Mouse (Mus musculus) liver, adult 2 months (tissue): ENCODE measurements at regions not wholly inside any gene's neighbourhood (a gene's known extent, or its start where the extent isn't known, plus 50 kb on each side); places are given as distances from the start of the nearest gene placed in this dataset.

Experiments used
- DNase-seq: peaks from one replicate; pipeline ENCODE4 v3.0.0-alpha.2; 2011; ENCODE audit warnings: low read depth, low spot score; ENCODE audit errors: extremely low read depth
- H3K27ac ChIP-seq: fragments of 200-500 bp; replicated peaks from 2 replicates; pipeline ENCODE4 v1.5.1; 2012; ENCODE audit warnings: low read depth, mild to moderate bottlenecking, control low read depth, inconsistent platforms, low read length; ENCODE audit not compliant: insufficient read depth
- H3K27me3 ChIP-seq: fragments of 200-500 bp; 2 replicates; pipeline ENCODE4 v1.6.1; 2012; ENCODE audit warnings: mild to moderate bottlenecking, moderate library complexity, low read length, inconsistent platforms; ENCODE audit not compliant: control insufficient read depth, insufficient read depth
- H3K36me3 ChIP-seq: fragments of 200-500 bp; 2 replicates; pipeline ENCODE4 v1.6.1; 2012; ENCODE audit warnings: low read length, inconsistent platforms; ENCODE audit not compliant: control insufficient read depth, insufficient read depth
- H3K4me1 ChIP-seq: fragments of 200-500 bp; 2 replicates; pipeline ENCODE4 v1.6.1; 2011; ENCODE audit warnings: low read length; ENCODE audit not compliant: control insufficient read depth, insufficient read depth
- H3K4me3 ChIP-seq: fragments of 200-500 bp; 2 replicates; pipeline ENCODE4 v1.5.1; 2011; ENCODE audit warnings: low read depth, mild to moderate bottlenecking, control low read depth, low read length, moderate library complexity; ENCODE audit not compliant: insufficient read depth
- H3K79me2 ChIP-seq: fragments of 200-500 bp; 2 replicates; pipeline ENCODE4 v1.6.1; 2012; ENCODE audit warnings: inconsistent platforms, mild to moderate bottlenecking, low read length, moderate library complexity; ENCODE audit not compliant: control insufficient read depth, insufficient read depth
- H3K9ac ChIP-seq: fragments of 200-500 bp; 2 replicates; pipeline ENCODE4 v1.6.1; 2012; ENCODE audit warnings: low read depth, mild to moderate bottlenecking, control low read depth, inconsistent platforms, low read length
- CTCF ChIP-seq: fragments of 200-500 bp; IDR thresholded peaks from 2 replicates; pipeline ENCODE4 v1.5.1; 2011; ENCODE audit warnings: low read depth, low read length, control low read depth
- POLR2A ChIP-seq: fragments of 200-500 bp; IDR thresholded peaks from 2 replicates; pipeline ENCODE4 v1.6.1; 2011; ENCODE audit warnings: low read length, control low read depth; ENCODE audit not compliant: insufficient read depth; ENCODE audit errors: extremely low read depth
- WGBS: fragments of 180-500 bp; shearing (Covaris S2); methylation state at CpG from one replicate; pipeline ENCODE4 v1.1.7; 2018; 5-methylcytosine and 5-hydroxymethylcytosine counted together

- peaks cover 5% of the 10 kb centered on the region; the same call in 1 of the 2 replicates for H3K4me1 ChIP-seq
- H3K27ac ChIP-seq, result no peak overlapping the region
- no peak for TF ChIP-seq CTCF
- no peak for TF ChIP-seq POLR2A
- no peaks in the 10 kb centered on the region for H3K27me3 ChIP-seq
- no peaks in the 10 kb centered on the region for H3K79me2 ChIP-seq
- no peak for DNase-seq
- 33% methylated on average over 1 of the region's 1 CpGs for WGBS
- no peak overlapping the region for H3K4me3 ChIP-seq
- H3K9ac ChIP-seq, result no peak overlapping the region
- H3K36me3 ChIP-seq, result no peaks in the 10 kb centered on the region
These were observed 229.5 kb downstream of the Emx2 start for GRCm38 (mm10) chr19:59687681-59688080.

- no peak overlapping the region for H3K27ac ChIP-seq
- no peaks in the 10 kb centered on the region for H3K27me3 ChIP-seq
- H3K9ac ChIP-seq, result no peak overlapping the region
- WGBS, result 83% methylated on average over 15 of the region's 15 CpGs
- peaks cover 5% of the 10 kb centered on the region; the same call in 1 of the 2 replicates for H3K4me1 ChIP-seq
- H3K36me3 ChIP-seq, result no peaks in the 10 kb centered on the region
- H3K4me3 ChIP-seq, result no peak overlapping the region
- DNase-seq, result no peak
- TF ChIP-seq POLR2A (no peak), CTCF (no peak)
- no peaks in the 10 kb centered on the region for H3K79me2 ChIP-seq
These were observed 233.4 kb downstream of the Emx2 start for GRCm38 (mm10) chr19:59691541-59692096.

- WGBS, result 83% methylated on average over 5 of the region's 5 CpGs
- no peak for TF ChIP-seq CTCF
- TF ChIP-seq POLR2A, result no peak
- Histone ChIP-seq H3K9ac (no peak overlapping the region), H3K4me1 (no peaks in the 10 kb centered on the region), H3K79me2 (no peaks in the 10 kb centered on the region), H3K4me3 (no peak overlapping the region), H3K36me3 (no peaks in the 10 kb centered on the region), H3K27ac (no peak overlapping the region), H3K27me3 (no peaks in the 10 kb centered on the region)
- no peak for DNase-seq
These were observed 239.5 kb downstream of the Emx2 start for GRCm38 (mm10) chr19:59697628-59698027.

- H3K79me2 ChIP-seq, result no peaks in the 10 kb centered on the region
- H3K9ac ChIP-seq, result no peak overlapping the region
- no peak for DNase-seq
- no peaks in the 10 kb centered on the region for H3K4me1 ChIP-seq
- no peak overlapping the region for H3K4me3 ChIP-seq
- H3K27me3 ChIP-seq, result no peaks in the 10 kb centered on the region
- 57% methylated on average over 3 of the region's 3 CpGs for WGBS
- no peaks in the 10 kb centered on the region for H3K36me3 ChIP-seq
- H3K27ac ChIP-seq, result no peak overlapping the region
- TF ChIP-seq CTCF, result no peak
These were observed 242.0 kb downstream of the Emx2 start for GRCm38 (mm10) chr19:59700187-59700586.

GRCm38 (mm10) chr19:59707106-59707505 is 236.3 kb downstream of the Rab11fip2 start:
- TF ChIP-seq POLR2A (no peak), CTCF (no peak)
- H3K9ac ChIP-seq, result no peak overlapping the region
- no peaks in the 10 kb centered on the region for H3K27me3 ChIP-seq
- no peak overlapping the region for H3K27ac ChIP-seq
- WGBS, result 63% methylated on average over 5 of the region's 5 CpGs
- no peaks in the 10 kb centered on the region for H3K79me2 ChIP-seq
- H3K4me1 ChIP-seq, result no peaks in the 10 kb centered on the region
- DNase-seq, result no peak
- H3K36me3 ChIP-seq, result no peaks in the 10 kb centered on the region
- no peak overlapping the region for H3K4me3 ChIP-seq

GRCm38 (mm10) chr19:59709180-59709579 is 234.3 kb downstream of the Rab11fip2 start:
- 65% methylated on average over 2 of the region's 2 CpGs for WGBS
- Histone ChIP-seq H3K79me2 (no peaks in the 10 kb centered on the region), H3K4me1 (no peaks in the 10 kb centered on the region), H3K27ac (no peak overlapping the region), H3K27me3 (no peaks in the 10 kb centered on the region), H3K36me3 (no peaks in the 10 kb centered on the region), H3K4me3 (no peak overlapping the region), H3K9ac (no peak overlapping the region)
- DNase-seq, result no peak
- no peak for TF ChIP-seq POLR2A
- no peak for TF ChIP-seq CTCF
